Mouse (Mus musculus): ENCODE measurements at regions not wholly inside any gene's neighbourhood (a gene's known extent, or its start where the extent isn't known, plus 50 kb on each side); places are given as distances from the start of the nearest gene placed in this dataset.

GRCm38 (mm10) chr14:33812266-33812665 lies 111.1 kb upstream of the Gdf10 start:
- no peak for TF ChIP-seq CTCF (IDR thresholded peaks at IDR 0.05)
- no peak for TF ChIP-seq POLR2A (IDR thresholded peaks at IDR 0.05; ENCODE audit: insufficient read depth, low read depth, low read length)

All from heart, adult 2 months (tissue).